22 mouse cellular contexts compared by ENCODE assay signal in the genomic region with DNA sequence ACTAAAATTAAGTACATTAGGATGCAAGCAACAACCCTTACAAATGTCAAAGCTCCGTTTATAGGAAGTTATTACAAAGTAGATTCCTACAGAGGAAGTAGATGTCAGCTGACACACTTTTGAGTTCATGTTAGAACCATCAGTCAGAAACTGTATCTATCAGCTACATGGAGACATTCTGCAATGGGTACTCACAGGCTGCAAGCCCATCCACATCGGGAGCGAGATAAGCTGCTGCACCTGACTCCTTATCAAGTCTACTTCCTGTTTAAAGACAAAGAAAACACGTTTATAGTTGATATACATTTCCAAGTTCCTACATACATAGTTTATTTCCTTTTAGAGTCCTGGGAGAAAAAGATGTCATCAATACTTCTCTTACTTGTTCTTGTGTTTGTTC. TPM values are rescaled to one million over a fixed set of nuclear protein-coding genes. Genes with fewer than 3 reads are reported as not detected.
DNase-seq lines count a peak whose midpoint lies in the region; ATAC-seq and TF ChIP-seq lines count a peak whose summit lies in the region.
"Had no signal": no experiment of that assay in that cellular context is flagged by ENCODE, and none has a peak within 500 bp of the region (broad histone marks: within the 10 kb centered on the region; RNA-seq: fewer than 3 reads in every experiment).

No protein-coding gene starts in this region.

- H3K27me3 ChIP-seq in G1E (ENCODE audit: insufficient read depth, low read length) = no peaks in the 10 kb centered on the region
- no peaks in the 10 kb centered on the region for H3K27me3 ChIP-seq in liver, embryonic 14.5 days (ENCODE audit: control insufficient read depth, insufficient read depth, low read length)
- H3K27me3 ChIP-seq in hindbrain, embryonic 13.5 days = no peaks in the 10 kb centered on the region
- H3K27me3 ChIP-seq: embryonic facial prominence, embryonic 15.5 days; heart, embryonic 13.5 days; hindbrain, embryonic 12.5 days had no signal

- ATAC-seq in G1E (ENCODE audit: extremely low read depth, insufficient number of reproducible peaks, low FRiP score, poor library complexity, severe bottlenecking) = peak; percentile 94
- peak; percentile 59; the same call in 1 of the 2 replicates for ATAC-seq in liver, embryonic 14.5 days (ENCODE audit: insufficient read depth)
- peak; percentile 82 for ATAC-seq in megakaryocyte-erythroid progenitor cell, adult 5-6 weeks (replicated peaks; ENCODE audit: low FRiP score, low TSS enrichment, poor library complexity, severe bottlenecking)
- ATAC-seq in hindbrain, embryonic 13.5 days (ENCODE audit: low FRiP score) = no peak
- ATAC-seq: forebrain, embryonic 14.5 days; hindbrain, postnatal 0 days had no signal

- DNase-seq in G1E (ENCODE audit: low spot score) = peak; percentile 32
- DNase-seq in c-Kit-positive CD71-positive TER-119-positive erythroid progenitor cells, embryonic 14.5 days (ENCODE audit: low spot score) = peak; percentile 21
- no peak for DNase-seq in liver, embryonic 14.5 days (ENCODE audit: low read depth in 3 of 3, low spot score in 3 of 3)
- DNase-seq in urinary bladder, postnatal 10 days (ENCODE audit: low spot score) = no peak
- no peak for DNase-seq in spleen, postnatal 14 days (ENCODE audit: low spot score in 2 of 2)
- DNase-seq: adrenal gland, postnatal 10 days; cerebellum, adult 11-12 months; cerebellum, adult 9-10 months; cerebellum, postnatal 36 days; embryo, embryonic 11 days; gastrocnemius, adult 2 months; gastrocnemius, postnatal 25 days; heart, postnatal 4 days had no signal

- H3K27ac ChIP-seq in liver, embryonic 14.5 days = no peak overlapping the region
- no peak overlapping the region for H3K27ac ChIP-seq in hindbrain, embryonic 13.5 days
- H3K27ac ChIP-seq: embryonic facial prominence, embryonic 15.5 days; forebrain, embryonic 10.5 days; gastrocnemius, adult 2 months; heart, embryonic 13.5 days; hindbrain, embryonic 12.5 days; hindbrain, postnatal 0 days had no signal

- no peak for TF ChIP-seq CTCF in G1E (IDR thresholded peaks at IDR 0.05; ENCODE audit: low read depth, low read length)
- no peak for TF ChIP-seq CTCF in liver, embryonic 14.5 days (IDR thresholded peaks at IDR 0.05; ENCODE audit: low read depth)

- H3K9ac ChIP-seq in liver, embryonic 14.5 days (replicated peaks) = no peak overlapping the region
- no peak overlapping the region for H3K9ac ChIP-seq in hindbrain, embryonic 13.5 days
- H3K9ac ChIP-seq: embryonic facial prominence, embryonic 15.5 days; heart, embryonic 13.5 days; hindbrain, embryonic 12.5 days had no signal

- H3K36me3 ChIP-seq in G1E (replicated peaks) = peaks cover 81% of the 10 kb centered on the region
- H3K36me3 ChIP-seq in liver, embryonic 14.5 days (replicated peaks; ENCODE audit: control insufficient read depth, insufficient read depth, low read depth) = peaks cover 54% of the 10 kb centered on the region
- peaks cover 80% of the 10 kb centered on the region for H3K36me3 ChIP-seq in hindbrain, embryonic 13.5 days

- H3K9me3 ChIP-seq in G1E (replicated peaks) = no peaks in the 10 kb centered on the region
- H3K9me3 ChIP-seq in liver, embryonic 14.5 days (ENCODE audit: control insufficient read depth, low read length) = no peaks in the 10 kb centered on the region
- H3K9me3 ChIP-seq in hindbrain, embryonic 13.5 days = no peaks in the 10 kb centered on the region
- H3K9me3 ChIP-seq: embryonic facial prominence, embryonic 15.5 days; forebrain, embryonic 10.5 days; heart, embryonic 13.5 days; hindbrain, embryonic 12.5 days had no signal

- no peak overlapping the region for H3K4me3 ChIP-seq in G1E (ENCODE audit: low read depth, low read length)
- no peak overlapping the region for H3K4me3 ChIP-seq in liver, embryonic 14.5 days (ENCODE audit: insufficient read depth in 1 of 2, low read depth in 2 of 2, low read length in 2 of 2)
- no peak overlapping the region for H3K4me3 ChIP-seq in hindbrain, embryonic 13.5 days
- H3K4me3 ChIP-seq: embryonic facial prominence, embryonic 15.5 days; erythroblast, embryonic 14.5 days; forebrain, embryonic 10.5 days; gastrocnemius, adult 2 months; heart, embryonic 13.5 days; hindbrain, embryonic 12.5 days had no signal

- WGBS in liver, embryonic 14.5 days (ENCODE audit: insufficient replicate concordance) = 18% methylated on average over 4 of the region's 4 CpGs
- 92% methylated on average over 4 of the region's 4 CpGs for whole genome bisulfite sequencing in hindbrain, embryonic 13.5 days

- no peak for TF ChIP-seq EP300 in liver, embryonic 14.5 days (IDR thresholded peaks at IDR 0.05; ENCODE audit: low read depth)

- peaks cover 25% of the 10 kb centered on the region for H3K4me1 ChIP-seq in G1E (ENCODE audit: insufficient read depth, low read depth, low read length)
- H3K4me1 ChIP-seq in liver, embryonic 14.5 days (replicated peaks; ENCODE audit: control insufficient read depth in 2 of 2, insufficient read depth in 2 of 2, low read length in 1 of 2) = peaks cover 6 to 9% of the 10 kb centered on the region in 2 experiments
- H3K4me1 ChIP-seq in hindbrain, embryonic 13.5 days (replicated peaks) = no peaks in the 10 kb centered on the region
- H3K4me1 ChIP-seq: embryonic facial prominence, embryonic 15.5 days; forebrain, embryonic 10.5 days; heart, embryonic 13.5 days; hindbrain, embryonic 12.5 days had no signal

- no peak overlapping the region for H3K4me2 ChIP-seq in liver, embryonic 14.5 days (ENCODE audit: low read depth)
- no peak overlapping the region for H3K4me2 ChIP-seq in hindbrain, embryonic 13.5 days
- H3K4me2 ChIP-seq: embryonic facial prominence, embryonic 15.5 days; heart, embryonic 13.5 days; hindbrain, embryonic 12.5 days had no signal

RNA-seq across cellular contexts. Expression of gene Aqr, which starts 29.5 kb away (rescaled TPM):
- 122 and 136 TPM in 2 replicates for total RNA-seq in G1E (2014; fragmentation: Nextera tagmentation)
- total RNA-seq in G1E (2017) = 102 and 107 TPM in 2 replicates
- 15.3 and 20.0 TPM in 2 replicates for polyA plus RNA-seq in G1E (2012)
- polyA plus RNA-seq in liver, embryonic 14.5 days (2012; rRNA removed) = 13.1 and 16.4 TPM in 2 replicates
- polyA plus RNA-seq in liver, embryonic 14.5 days (2014; fragmentation: Nextera tagmentation; extraction: Ambion mirVana) = 21.6 and 21.8 TPM in 2 replicates
- 74.2 and 75.4 TPM in 2 replicates for total RNA-seq in megakaryocyte-erythroid progenitor cell, adult 5-6 weeks (2014; fragmentation: Nextera tagmentation)
- total RNA-seq in megakaryocyte-erythroid progenitor cell, adult 5-6 weeks (2017) = 68.5 and 74.9 TPM in 2 replicates
- polyA plus RNA-seq in hindbrain, embryonic 13.5 days (2015; fragmentation: Nextera tagmentation; extraction: Ambion mirVana) = 41.1 and 42.4 TPM in 2 replicates

RNA-seq across cellular contexts. Expression of gene Zfp770, which starts 43.9 kb away (rescaled TPM):
- total RNA-seq in G1E (2014; fragmentation: Nextera tagmentation) (7.4 TPM in 1 of 2 replicates, not detected in the other), G1E (2017) (0.05 and 0.12 TPM in 2 replicates)
- polyA plus RNA-seq in G1E (2012) = not detected in 2 replicates
- 1.4 and 2.5 TPM in 2 replicates for polyA plus RNA-seq in liver, embryonic 14.5 days (2012; rRNA removed)
- polyA plus RNA-seq in liver, embryonic 14.5 days (2014; fragmentation: Nextera tagmentation; extraction: Ambion mirVana) = 1.5 and 1.9 TPM in 2 replicates
- 13.0 and 18.2 TPM in 2 replicates for total RNA-seq in megakaryocyte-erythroid progenitor cell, adult 5-6 weeks (2014; fragmentation: Nextera tagmentation)
- 10.9 and 11.5 TPM in 2 replicates for total RNA-seq in megakaryocyte-erythroid progenitor cell, adult 5-6 weeks (2017)
- 5.0 and 5.2 TPM in 2 replicates for polyA plus RNA-seq in hindbrain, embryonic 13.5 days (2015; fragmentation: Nextera tagmentation; extraction: Ambion mirVana)

Comparison
In these comparisons a context has a peak if more than half of its experiments do, and no peak if none do; other contexts are left out.
1. DNase-seq: peak in G1E (single experiment) and c-Kit-positive CD71-positive TER-119-positive erythroid progenitor cells, embryonic 14.5 days (single experiment); none in liver, embryonic 14.5 days (0 of 3), urinary bladder, postnatal 10 days (single experiment) and spleen, postnatal 14 days (0 of 2).